Mouse (Mus musculus) small intestine, adult 10 weeks (tissue): ENCODE data around the gene Golph3l. TPM values are rescaled to one million over a fixed set of nuclear protein-coding genes. Genes with fewer than 3 reads are reported as not detected.

Source experiments
- polyA plus RNA-seq: library from polyadenylated mRNA; stranded (reverse); fragments of 350-450 nt; fragmentation: Illumina TruSeq; extraction: RNeasy Lipid Tissue Mini Kit (QIAGEN cat#74804); gene quantifications from one replicate; pipeline ENCODE4 v1.2.3, GENCODE M21; 2014; ENCODE audit warnings: low replicate concordance

The Golph3l gene
- 195 TPM for polyA plus RNA-seq

GRCm38 (mm10) chr3:95588604-95589086, at the start of gene Golph3l:
Gene Golph3l, plus strand, starts transcription at chr3:95588934.

GRCm38 (mm10) chr3:95559437-95559836, 29.3 kb upstream of the Golph3l start, which contains the start of gene Hormad1:
Gene Hormad1, plus strand, starts transcription at chr3:95559677.

GRCm38 (mm10) chr3:95624628-95625503, 36.1 kb downstream of the Golph3l start, which contains the start of gene Ensa:
Gene Ensa, plus strand, starts transcription at chr3:95624993.

GRCm38 (mm10) chr3:95658236-95658867, 69.6 kb downstream of the Golph3l start, which contains the start of gene Mcl1:
Gene Mcl1, plus strand, starts transcription at chr3:95658788.

Other genes starting within 250 kb of the Golph3l start
- gene Setdb1, start 231.7 kb upstream of the Golph3l start, polyA plus RNA-seq = 10.7 TPM
- gene 4930558C23Rik, start 186.1 kb upstream of the Golph3l start, polyA plus RNA-seq = not detected
- 38.0 TPM for gene Arnt, start 154.5 kb upstream of the Golph3l start, polyA plus RNA-seq
- gene Ctsk, start 89.7 kb upstream of the Golph3l start, polyA plus RNA-seq = 0.93 TPM
- gene Ctss, start 62.1 kb upstream of the Golph3l start, polyA plus RNA-seq = 519 TPM
- 0.82 TPM for gene Hormad1, start 29.3 kb upstream of the Golph3l start, polyA plus RNA-seq
- 78.5 TPM for gene Ensa, start 36.1 kb downstream of the Golph3l start, polyA plus RNA-seq
- gene Mcl1, start 69.9 kb downstream of the Golph3l start, polyA plus RNA-seq = 400 TPM
- gene Adamtsl4, start 99.0 kb downstream of the Golph3l start, polyA plus RNA-seq = 0.37 TPM
- gene Ecm1, start 150.6 kb downstream of the Golph3l start, polyA plus RNA-seq = 1.4 TPM
- 8.5 TPM for gene Tars2, start 171.3 kb downstream of the Golph3l start, polyA plus RNA-seq
- gene Rprd2, start 229.9 kb downstream of the Golph3l start, polyA plus RNA-seq = 36.2 TPM